Mouse (Mus musculus): ENCODE data around the gene Fmr1nb. TPM values are rescaled to one million over a fixed set of nuclear protein-coding genes. Genes with fewer than 3 reads are reported as not detected.

Fmr1nb gene
- not detected for polyA plus RNA-seq (2017; shearing (Covaris generic))

GRCm38 (mm10) chrX:68761606-68762005, at the start of gene Fmr1nb:
Gene Fmr1nb (plus strand): TSS chrX:68761839.

GRCm38 (mm10) chrX:68821059-68821458, 59.4 kb downstream of the Fmr1nb start, which contains the start of gene Gm14698:
Gene Gm14698 (plus strand): TSS chrX:68821093.

Other genes starting within 250 kb of the Fmr1nb start
- 63.3 TPM for gene Fmr1, start 83.3 kb upstream of the Fmr1nb start, polyA plus RNA-seq (2017; shearing (Covaris generic))
- gene Gm14698, start 59.3 kb downstream of the Fmr1nb start, polyA plus RNA-seq (2017; shearing (Covaris generic)) = 1.4 TPM
- not detected for gene Gm6812, start 131.2 kb downstream of the Fmr1nb start, polyA plus RNA-seq (2017; shearing (Covaris generic))

Data from CD4-positive, CD25-positive, alpha-beta regulatory T cell (primary cell).